Mouse (Mus musculus) lung, postnatal 14 days (tissue): ENCODE measurements around the gene Adam3.

Experiments
- DNase-seq: peaks from one replicate; pipeline ENCODE4 v3.0.0; 2021

Adam3 gene

DNA sequence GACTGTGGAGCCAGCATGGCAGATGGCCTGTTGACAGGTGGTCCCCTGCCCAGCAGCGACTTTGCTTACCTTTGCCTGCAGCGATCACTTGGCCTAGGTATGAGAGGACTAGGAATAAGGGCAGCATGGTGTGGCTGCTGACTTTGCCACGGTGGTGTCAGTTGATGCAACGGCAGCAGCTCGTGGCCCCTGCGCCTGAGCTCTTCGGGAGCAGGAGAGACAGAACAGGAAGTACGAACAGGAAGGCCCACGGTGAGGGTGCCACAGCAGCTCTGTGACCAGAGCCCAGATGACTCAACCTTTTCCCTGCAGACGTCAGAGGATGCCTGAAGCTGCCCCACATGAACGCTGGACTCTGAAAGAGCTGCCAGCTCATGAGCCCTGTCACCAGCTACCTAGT, at the start of gene Adam3:
Gene Adam3, minus strand, starts transcription at position 223 of the 400 bp plus-strand sequence.
- DNase-seq = peak; percentile 4

DNA sequence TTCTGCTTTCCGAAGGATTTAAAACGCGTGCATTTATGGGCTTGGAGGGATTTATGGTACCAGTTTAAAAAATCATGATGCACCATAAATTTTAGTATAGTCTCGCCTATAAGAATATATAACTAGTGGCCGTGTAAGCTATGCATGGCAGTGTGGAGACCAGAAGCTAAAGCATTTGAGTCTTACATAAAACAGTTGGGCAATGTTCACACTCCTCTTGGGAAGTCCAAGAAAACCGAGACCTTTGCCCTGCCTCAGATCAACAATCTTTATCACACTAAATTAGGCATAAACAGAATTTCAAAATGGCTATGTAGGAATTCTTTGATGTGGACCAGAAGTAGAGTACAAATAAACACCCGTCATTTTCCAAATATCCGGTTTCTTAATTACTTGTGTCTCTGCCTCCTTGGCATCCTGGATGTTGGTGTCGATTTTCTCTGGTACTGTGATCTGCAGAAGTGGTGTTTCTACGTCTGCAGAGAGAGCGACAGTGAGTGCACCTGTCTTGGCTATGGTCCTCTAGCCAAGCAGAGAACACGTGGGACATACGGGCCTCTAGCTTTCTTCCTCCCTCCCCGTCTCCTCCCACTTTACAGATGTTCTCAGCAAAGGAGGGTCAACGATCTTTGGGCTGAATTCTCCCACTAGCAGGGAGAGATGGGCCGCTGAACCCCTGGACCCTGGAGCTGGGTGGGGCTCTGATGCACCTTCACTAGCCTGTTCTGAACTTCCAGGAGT, 596 bp downstream of the Adam3 start:
- DNase-seq = peak; percentile 13
